Mouse (Mus musculus): ENCODE measurements around the gene Mief2.

DNA sequence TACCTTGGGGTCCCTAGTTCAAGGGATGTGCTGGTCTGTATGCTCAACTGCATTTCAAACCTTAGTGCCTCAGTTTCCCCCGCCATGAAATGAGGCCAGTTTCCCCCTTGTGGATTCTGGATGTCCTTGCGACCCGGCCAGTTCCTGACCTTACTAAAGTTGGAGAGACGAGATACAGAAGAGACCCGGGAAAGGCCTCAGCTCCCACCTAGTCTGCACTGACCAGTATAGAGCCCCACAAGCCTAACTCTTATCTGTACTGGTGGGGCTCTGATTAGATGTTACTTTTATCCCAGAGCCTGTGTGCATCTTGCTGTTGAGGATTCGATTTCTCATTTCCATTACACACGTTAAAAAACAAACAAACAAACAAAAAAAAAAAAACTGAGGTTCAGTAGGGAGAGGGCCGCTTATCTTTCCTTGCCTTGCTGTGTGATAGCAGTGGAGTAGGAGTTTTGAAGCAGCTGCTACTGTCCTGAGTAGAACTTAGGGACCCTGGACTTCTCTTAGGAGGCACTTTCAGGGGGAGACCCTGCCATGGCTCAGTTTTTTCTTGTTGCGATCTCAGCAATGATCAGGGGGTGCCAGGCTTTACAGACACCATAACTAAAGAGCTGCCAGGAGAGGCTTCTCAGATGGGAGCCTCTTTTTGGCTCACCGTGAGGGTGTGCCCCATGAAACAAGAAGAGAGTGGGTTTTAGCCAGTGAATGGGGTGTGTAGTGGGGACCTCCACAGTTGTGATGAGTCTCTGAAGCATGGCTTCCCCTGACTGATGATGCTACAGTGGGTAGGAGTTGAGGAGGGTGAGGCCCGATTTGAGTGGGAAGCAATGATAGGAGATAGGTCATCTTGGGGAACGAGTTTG is 27.6 kb upstream of the Mief2 start:
- no peak for TF ChIP-seq CTCF (IDR thresholded peaks at IDR 0.05; ENCODE audit: borderline replicate concordance, insufficient read depth, low read depth, low read length)
- no peak for TF ChIP-seq POLR2A (IDR thresholded peaks at IDR 0.05; ENCODE audit: borderline replicate concordance, insufficient read depth, low read length)

Data from cerebellum, adult 2 months (tissue).